Mouse (Mus musculus) lung, embryonic 14.5 days (tissue): ENCODE measurements around the gene Zfp747. TPM values are rescaled to one million over a fixed set of nuclear protein-coding genes. Genes with fewer than 3 reads are reported as not detected.

Experiments used
- ATAC-seq: fragments of 200-750 bp; cut with Nextera tagmentation; 2 replicates; pipeline ENCODE4 v1.8.0; 2017; ENCODE audit warnings: mild to moderate bottlenecking, moderate TSS enrichment, moderate library complexity; ENCODE audit not compliant: insufficient read depth
- DNase-seq: peaks from one replicate; pipeline ENCODE4 v3.0.0-alpha.2; 2015
- H3K27ac ChIP-seq: fragments of 300-500 bp; sonication (generic); 2 replicates; pipeline ENCODE4 v1.5.1; 2014; ENCODE audit warnings: low read depth, mild to moderate bottlenecking, moderate library complexity
- H3K27me3 ChIP-seq: fragments of 300-500 bp; sonication (generic); 2 replicates; pipeline ENCODE4 v1.6.1; 2014; ENCODE audit warnings: low read length, control low read depth; ENCODE audit not compliant: insufficient read depth
- H3K36me3 ChIP-seq: fragments of 300-500 bp; sonication (generic); 2 replicates; pipeline ENCODE4 v1.6.1; 2014; ENCODE audit warnings: control low read depth; ENCODE audit not compliant: insufficient read depth
- H3K4me1 ChIP-seq: fragments of 300-500 bp; sonication (generic); 2 replicates; pipeline ENCODE4 v1.6.1; 2014; ENCODE audit warnings: antibody characterized with exemption, control low read depth; ENCODE audit not compliant: insufficient read depth
- H3K4me2 ChIP-seq: fragments of 300-500 bp; sonication (generic); 2 replicates; pipeline ENCODE4 v1.6.1; 2014; ENCODE audit warnings: mild to moderate bottlenecking
- H3K4me3 ChIP-seq: fragments of 300-500 bp; sonication (generic); 2 replicates; pipeline ENCODE4 v1.5.1; 2014; ENCODE audit warnings: low read depth, low read length
- H3K9ac ChIP-seq: fragments of 300-500 bp; sonication (generic); 2 replicates; pipeline ENCODE4 v1.6.1; 2014
- H3K9me3 ChIP-seq: fragments of 300-500 bp; sonication (generic); 2 replicates; pipeline ENCODE4 v1.6.1; 2016; ENCODE audit warnings: low read depth, low read length, control low read depth
- CTCF ChIP-seq: IDR thresholded peaks from 2 replicates; pipeline ENCODE4 v1.5.1; 2016; ENCODE audit warnings: antibody characterized with exemption, low read depth
- WGBS: fragments of 180-500 bp; shearing (Covaris S2); extraction: QIAGEN DNeasy Blood & Tissue Kit; methylation state at CpG from one replicate; pipeline ENCODE4 v1.1.7; 2014; 5-methylcytosine and 5-hydroxymethylcytosine counted together
- polyA plus RNA-seq: library from polyadenylated mRNA; unstranded; fragments of >200 nt; fragmentation: Nextera tagmentation; extraction: Ambion mirVana; gene quantifications from 2 replicates; pipeline ENCODE4 v1.2.1, GENCODE M21; 2014

The Zfp747 gene
- polyA plus RNA-seq, 1 experiment from 2014 or later, result 8.5 TPM

DNA sequence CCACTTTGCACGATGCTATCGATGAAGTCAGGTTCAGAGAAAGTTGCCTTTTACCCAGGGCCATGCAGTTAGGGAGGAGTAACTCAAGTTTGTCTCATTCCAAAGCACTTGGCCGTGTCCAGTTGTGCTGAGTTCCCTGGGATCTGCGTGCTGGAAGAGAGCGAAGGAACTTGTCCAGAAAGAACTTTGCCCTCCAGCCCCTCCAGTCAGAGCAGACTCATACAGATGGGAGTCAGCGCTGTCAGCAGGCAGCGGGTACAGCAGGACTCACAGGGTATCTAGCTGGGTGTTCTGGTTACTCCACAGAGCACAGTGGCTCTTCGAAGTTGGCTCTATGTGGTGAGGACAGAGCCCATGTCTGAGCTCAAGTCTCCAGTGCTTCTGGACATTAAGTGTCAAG is 50.3 kb downstream of the Zfp747 start:
- no peaks in the 10 kb centered on the region for H3K4me1 ChIP-seq
- TF ChIP-seq CTCF, result no peak
- no peak for ATAC-seq
- no peaks in the 10 kb centered on the region for H3K27me3 ChIP-seq
- no peaks in the 10 kb centered on the region for H3K36me3 ChIP-seq
- H3K4me3 ChIP-seq, result no peak overlapping the region
- H3K9ac ChIP-seq, result no peak overlapping the region
- H3K4me2 ChIP-seq, result no peak overlapping the region
- H3K9me3 ChIP-seq, result no peaks in the 10 kb centered on the region
- DNase-seq, result no peak
- no peak overlapping the region for H3K27ac ChIP-seq
- WGBS, result 76% methylated on average over 8 of the region's 8 CpGs

DNA sequence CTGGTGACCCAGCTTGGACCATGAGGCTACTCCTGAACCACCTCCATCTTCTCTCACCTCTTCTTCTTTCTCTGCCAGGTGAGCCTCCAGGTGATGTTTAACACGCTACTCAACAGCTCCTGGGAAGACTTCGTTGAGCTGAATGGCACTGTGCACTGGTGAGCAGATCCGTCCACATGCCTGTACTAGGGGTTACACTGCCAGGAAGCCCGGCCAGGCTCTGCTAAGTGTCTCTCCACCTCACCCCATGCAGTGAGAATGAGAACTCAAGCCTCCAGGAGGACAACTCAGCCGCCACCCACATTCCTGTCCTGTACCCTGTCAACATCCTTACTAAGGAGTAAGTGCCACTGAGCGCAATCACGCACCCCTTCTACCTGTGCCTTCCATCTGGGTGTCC is 50.9 kb downstream of the Zfp747 start:
- no peak overlapping the region for H3K27ac ChIP-seq
- H3K36me3 ChIP-seq, result no peaks in the 10 kb centered on the region
- WGBS, result 80% methylated on average over 7 of the region's 7 CpGs
- H3K9me3 ChIP-seq, result no peaks in the 10 kb centered on the region
- H3K4me2 ChIP-seq, result no peak overlapping the region
- no peak for TF ChIP-seq CTCF
- no peak overlapping the region for H3K9ac ChIP-seq
- no peak for ATAC-seq
- H3K4me1 ChIP-seq, result no peaks in the 10 kb centered on the region
- no peaks in the 10 kb centered on the region for H3K27me3 ChIP-seq
- no peak overlapping the region for H3K4me3 ChIP-seq
- no peak for DNase-seq

Other genes starting within 250 kb of the Zfp747 start
- 0.20 TPM in 1 of 2 replicates, not detected in the other for gene Spn, start 238.2 kb downstream of the Zfp747 start, polyA plus RNA-seq
- gene Cd2bp2, start 180.0 kb downstream of the Zfp747 start, polyA plus RNA-seq, result 54.6 and 59.6 TPM in 2 replicates
- gene Tbc1d10b, start 167.6 kb downstream of the Zfp747 start, polyA plus RNA-seq, result 26.0 and 33.7 TPM in 2 replicates
- 8.6 and 12.2 TPM in 2 replicates for gene Mylpf, start 167.2 kb downstream of the Zfp747 start, polyA plus RNA-seq
- 21.2 and 24.3 TPM in 2 replicates for gene Zfp553, start 143.0 kb downstream of the Zfp747 start, polyA plus RNA-seq
- gene Sept1, start 142.9 kb downstream of the Zfp747 start, polyA plus RNA-seq, result 20.1 and 20.3 TPM in 2 replicates
- 52.8 and 54.7 TPM in 2 replicates for gene Zfp771, start 131.8 kb downstream of the Zfp747 start, polyA plus RNA-seq
- gene Dctpp1, start 115.3 kb downstream of the Zfp747 start, polyA plus RNA-seq, result 202 and 226 TPM in 2 replicates
- gene Sephs2, start 102.0 kb downstream of the Zfp747 start, polyA plus RNA-seq, result 85.3 and 90.4 TPM in 2 replicates
- 1.0 and 1.6 TPM in 2 replicates for gene Itgal, start 79.8 kb downstream of the Zfp747 start, polyA plus RNA-seq
- gene Zfp768, start 30.5 kb downstream of the Zfp747 start, polyA plus RNA-seq, result 4.7 and 6.5 TPM in 2 replicates
- gene 9130019O22Rik, start 11.1 kb upstream of the Zfp747 start, polyA plus RNA-seq, result 5.6 and 6.8 TPM in 2 replicates
- 4.9 and 7.1 TPM in 2 replicates for gene E430018J23Rik, start 17.6 kb upstream of the Zfp747 start, polyA plus RNA-seq
- gene Zfp764, start 30.8 kb upstream of the Zfp747 start, polyA plus RNA-seq, result 9.3 and 10.4 TPM in 2 replicates
- gene Zfp688, start 46.0 kb upstream of the Zfp747 start, polyA plus RNA-seq, result 21.6 and 22.6 TPM in 2 replicates
- gene Zfp689, start 73.1 kb upstream of the Zfp747 start, polyA plus RNA-seq, result 9.6 and 9.8 TPM in 2 replicates
- gene Prr14, start 83.6 kb upstream of the Zfp747 start, polyA plus RNA-seq, result 44.3 TPM in 2 replicates
- gene Fbrs, start 103.1 kb upstream of the Zfp747 start, polyA plus RNA-seq, result 12.8 and 16.1 TPM in 2 replicates
- 61.6 and 71.3 TPM in 2 replicates for gene Srcap, start 135.9 kb upstream of the Zfp747 start, polyA plus RNA-seq
- gene Gm42715, start 143.5 kb upstream of the Zfp747 start, polyA plus RNA-seq, result 19.6 and 20.5 TPM in 2 replicates
- gene Tmem265, start 185.3 kb upstream of the Zfp747 start, polyA plus RNA-seq, result 4.0 and 6.3 TPM in 2 replicates
- 31.3 and 39.3 TPM in 2 replicates for gene Phkg2, start 197.3 kb upstream of the Zfp747 start, polyA plus RNA-seq
- gene Ccdc189, start 212.5 kb upstream of the Zfp747 start, polyA plus RNA-seq, result 8.6 and 9.1 TPM in 2 replicates
- 46.7 and 47.6 TPM in 2 replicates for gene Rnf40, start 212.7 kb upstream of the Zfp747 start, polyA plus RNA-seq
- 14.2 and 16.9 TPM in 2 replicates for gene Zfp629, start 239.7 kb upstream of the Zfp747 start, polyA plus RNA-seq